Mouse (Mus musculus): ENCODE measurements around the gene Slc35e2. TPM values are rescaled to one million over a fixed set of nuclear protein-coding genes. Genes with fewer than 3 reads are reported as not detected.

Slc35e2 gene
- polyA plus RNA-seq, 1 experiment from 2014 or later, result 6.3 TPM

DNA sequence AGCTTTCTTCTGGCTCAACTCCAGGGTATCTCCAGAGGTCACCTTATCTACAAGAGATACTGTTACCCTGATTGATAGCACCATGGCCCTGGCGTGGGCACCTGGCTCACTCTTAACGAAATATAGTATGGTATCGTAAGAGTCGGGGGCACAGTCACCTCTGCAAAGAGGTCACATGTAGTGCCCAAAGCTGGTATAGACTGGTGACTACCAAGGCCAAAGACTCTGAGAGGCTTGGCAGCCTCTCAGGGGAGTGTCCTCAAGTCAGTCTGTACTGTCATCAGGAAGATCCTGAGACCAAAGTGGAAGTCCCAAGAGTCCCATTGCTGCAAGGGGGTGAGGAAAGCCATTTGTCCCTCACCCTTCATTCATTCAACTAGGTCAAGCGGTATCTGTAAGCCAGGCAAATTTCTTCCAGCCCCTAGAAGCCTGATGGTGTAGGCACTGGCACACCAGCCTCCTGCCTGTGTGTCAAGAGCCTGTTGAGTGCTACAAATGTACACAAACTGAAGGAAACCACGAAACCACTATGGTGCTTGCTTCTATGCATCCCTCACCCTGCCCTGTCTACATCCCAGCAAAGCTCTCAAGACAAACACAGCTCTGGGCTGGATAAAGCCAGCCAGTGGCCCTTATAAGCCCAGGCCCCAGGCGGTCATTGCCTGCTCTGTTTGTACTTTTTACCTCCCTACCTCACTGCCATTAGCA lies 10.1 kb upstream of the Slc35e2 start:
- no peak for ATAC-seq (ENCODE audit: insufficient read depth, low FRiP score)
- H3K9me3 ChIP-seq (replicated peaks; ENCODE audit: control insufficient read depth, low read length), result no peaks in the 10 kb centered on the region
- WGBS, result 73% methylated on average over 7 of the region's 7 CpGs
- H3K27me3 ChIP-seq (ENCODE audit: control insufficient read depth, insufficient read depth, low read length), result no peaks in the 10 kb centered on the region
- no peak overlapping the region for H3K27ac ChIP-seq (ENCODE audit: low read length)
- H3K9ac ChIP-seq (ENCODE audit: low read length), result no peak overlapping the region
- peaks cover 12% of the 10 kb centered on the region; the same call in 1 of the 2 replicates for H3K36me3 ChIP-seq (ENCODE audit: control insufficient read depth, insufficient read depth, low read length)
- no peak overlapping the region for H3K4me2 ChIP-seq (ENCODE audit: low read depth, low read length)
- H3K4me1 ChIP-seq (ENCODE audit: control insufficient read depth, insufficient read depth, low read length), result no peaks in the 10 kb centered on the region
- H3K4me3 ChIP-seq (replicated peaks; ENCODE audit: low read length), result no peak overlapping the region

DNA sequence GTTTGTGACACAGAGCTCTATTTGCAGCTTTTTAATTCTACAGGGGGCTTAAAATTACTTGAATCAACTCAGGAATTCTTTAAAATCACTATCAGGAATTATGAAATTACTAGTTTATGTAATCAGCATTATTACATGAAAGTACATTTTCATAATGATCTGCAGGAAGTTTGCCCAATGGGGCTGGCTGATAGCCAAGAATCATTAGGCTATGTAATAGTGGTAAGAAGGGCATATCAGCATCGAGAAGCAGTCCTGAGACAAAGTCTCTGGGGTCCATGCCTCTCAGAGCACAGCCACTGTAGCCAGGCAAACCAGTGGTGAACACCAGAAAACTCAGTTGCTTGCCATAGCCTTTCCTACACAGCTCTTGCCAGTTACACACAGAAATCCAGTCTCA lies 7.4 kb upstream of the Slc35e2 start:
- Histone ChIP-seq H3K4me3 (replicated peaks; ENCODE audit: low read length) (no peak overlapping the region), H3K4me1 (ENCODE audit: control insufficient read depth, insufficient read depth, low read length) (no peaks in the 10 kb centered on the region), H3K4me2 (ENCODE audit: low read depth, low read length) (no peak overlapping the region), H3K9ac (ENCODE audit: low read length) (no peak overlapping the region), H3K27me3 (ENCODE audit: control insufficient read depth, insufficient read depth, low read length) (no peaks in the 10 kb centered on the region), H3K9me3 (replicated peaks; ENCODE audit: control insufficient read depth, low read length) (no peaks in the 10 kb centered on the region), H3K36me3 (ENCODE audit: control insufficient read depth, insufficient read depth, low read length) (peaks cover 8% of the 10 kb centered on the region; the same call in 1 of the 2 replicates), H3K27ac (ENCODE audit: low read length) (no peak overlapping the region)
- WGBS, result 26% methylated on average over 1 of the region's 1 CpGs
- no peak for ATAC-seq (ENCODE audit: insufficient read depth, low FRiP score)

DNA sequence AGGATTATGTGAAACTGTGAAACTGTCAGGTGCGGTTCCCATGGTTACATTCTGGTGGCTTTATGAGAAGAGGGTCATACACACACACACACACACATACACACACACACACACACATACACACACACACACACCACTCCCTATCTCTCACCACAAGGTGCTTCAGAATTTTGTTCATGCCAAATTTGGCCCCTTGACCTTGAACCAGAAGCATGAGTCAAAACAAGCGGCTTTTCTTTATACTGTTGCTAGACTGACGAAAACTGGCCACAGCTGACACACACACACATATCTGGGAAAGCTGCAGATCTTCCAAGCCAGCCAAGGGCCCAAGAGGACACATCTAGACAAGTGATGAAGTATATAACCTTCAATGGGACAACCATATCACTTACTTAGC lies 5.4 kb upstream of the Slc35e2 start:
- 76% methylated on average over 3 of the region's 3 CpGs for WGBS
- Histone ChIP-seq H3K4me2 (ENCODE audit: low read depth, low read length) (no peak overlapping the region), H3K4me3 (replicated peaks; ENCODE audit: low read length) (no peak overlapping the region), H3K9ac (ENCODE audit: low read length) (no peak overlapping the region), H3K9me3 (replicated peaks; ENCODE audit: control insufficient read depth, low read length) (no peaks in the 10 kb centered on the region), H3K27me3 (ENCODE audit: control insufficient read depth, insufficient read depth, low read length) (no peaks in the 10 kb centered on the region), H3K4me1 (ENCODE audit: control insufficient read depth, insufficient read depth, low read length) (no peaks in the 10 kb centered on the region), H3K36me3 (ENCODE audit: control insufficient read depth, insufficient read depth, low read length) (no peaks in the 10 kb centered on the region), H3K27ac (ENCODE audit: low read length) (no peak overlapping the region)
- ATAC-seq (ENCODE audit: insufficient read depth, low FRiP score), result no peak

DNA sequence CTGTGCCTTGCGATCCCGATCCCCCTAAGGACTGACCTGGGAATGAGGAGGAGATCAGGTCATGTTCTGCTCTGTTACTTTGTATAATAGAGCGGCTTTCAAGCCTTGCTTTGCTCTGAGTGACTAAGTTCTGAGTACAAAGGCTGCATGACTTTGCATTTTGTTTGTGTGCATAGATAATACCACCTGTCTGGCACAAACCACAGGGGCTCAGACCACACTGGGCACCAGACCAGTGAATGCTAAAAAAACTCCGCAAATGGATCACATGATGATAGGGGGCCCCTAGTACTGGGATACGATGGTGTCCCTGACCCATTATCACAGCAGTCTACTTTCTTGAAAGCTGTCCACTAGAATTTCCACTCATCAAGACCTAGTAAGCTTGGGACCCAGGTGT lies 4.6 kb upstream of the Slc35e2 start:
- Histone ChIP-seq H3K36me3 (ENCODE audit: control insufficient read depth, insufficient read depth, low read length) (no peaks in the 10 kb centered on the region), H3K27ac (ENCODE audit: low read length) (no peak overlapping the region), H3K9me3 (replicated peaks; ENCODE audit: control insufficient read depth, low read length) (no peaks in the 10 kb centered on the region), H3K4me1 (ENCODE audit: control insufficient read depth, insufficient read depth, low read length) (no peaks in the 10 kb centered on the region), H3K4me3 (replicated peaks; ENCODE audit: low read length) (no peak overlapping the region), H3K27me3 (ENCODE audit: control insufficient read depth, insufficient read depth, low read length) (no peaks in the 10 kb centered on the region), H3K4me2 (ENCODE audit: low read depth, low read length) (no peak overlapping the region), H3K9ac (ENCODE audit: low read length) (no peak overlapping the region)
- ATAC-seq (ENCODE audit: insufficient read depth, low FRiP score), result no peak
- 80% methylated on average over 5 of the region's 5 CpGs for WGBS

DNA sequence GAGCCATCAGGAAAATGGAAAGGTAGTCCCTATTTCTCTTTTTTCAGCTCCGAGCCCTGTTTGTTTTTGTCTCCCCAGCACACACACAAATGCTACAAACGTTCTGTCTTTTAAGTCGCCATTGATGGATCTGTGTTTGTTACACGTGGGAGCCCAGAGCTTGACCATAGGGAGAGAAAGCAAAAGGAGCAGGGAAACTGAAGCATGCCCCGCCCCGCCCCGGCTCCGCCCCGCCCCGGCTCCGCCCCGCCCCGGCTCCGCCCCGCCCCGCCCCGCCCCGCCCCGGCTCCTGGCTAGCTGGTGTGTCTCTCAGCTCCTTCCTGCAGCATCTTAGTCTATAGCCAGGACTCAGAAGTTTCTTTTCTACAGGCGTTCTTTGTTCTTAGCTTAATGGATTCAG lies 2.7 kb upstream of the Slc35e2 start:
- Histone ChIP-seq H3K4me2 (ENCODE audit: low read depth, low read length) (no peak overlapping the region), H3K4me1 (ENCODE audit: control insufficient read depth, insufficient read depth, low read length) (peaks cover 6% of the 10 kb centered on the region), H3K9ac (ENCODE audit: low read length) (no peak overlapping the region), H3K9me3 (replicated peaks; ENCODE audit: control insufficient read depth, low read length) (no peaks in the 10 kb centered on the region), H3K4me3 (replicated peaks; ENCODE audit: low read length) (no peak overlapping the region), H3K27ac (ENCODE audit: low read length) (no peak overlapping the region), H3K36me3 (ENCODE audit: control insufficient read depth, insufficient read depth, low read length) (no peaks in the 10 kb centered on the region), H3K27me3 (ENCODE audit: control insufficient read depth, insufficient read depth, low read length) (no peaks in the 10 kb centered on the region)
- 13% methylated on average over 20 of the region's 20 CpGs for WGBS
- no peak for ATAC-seq (ENCODE audit: insufficient read depth, low FRiP score)

DNA sequence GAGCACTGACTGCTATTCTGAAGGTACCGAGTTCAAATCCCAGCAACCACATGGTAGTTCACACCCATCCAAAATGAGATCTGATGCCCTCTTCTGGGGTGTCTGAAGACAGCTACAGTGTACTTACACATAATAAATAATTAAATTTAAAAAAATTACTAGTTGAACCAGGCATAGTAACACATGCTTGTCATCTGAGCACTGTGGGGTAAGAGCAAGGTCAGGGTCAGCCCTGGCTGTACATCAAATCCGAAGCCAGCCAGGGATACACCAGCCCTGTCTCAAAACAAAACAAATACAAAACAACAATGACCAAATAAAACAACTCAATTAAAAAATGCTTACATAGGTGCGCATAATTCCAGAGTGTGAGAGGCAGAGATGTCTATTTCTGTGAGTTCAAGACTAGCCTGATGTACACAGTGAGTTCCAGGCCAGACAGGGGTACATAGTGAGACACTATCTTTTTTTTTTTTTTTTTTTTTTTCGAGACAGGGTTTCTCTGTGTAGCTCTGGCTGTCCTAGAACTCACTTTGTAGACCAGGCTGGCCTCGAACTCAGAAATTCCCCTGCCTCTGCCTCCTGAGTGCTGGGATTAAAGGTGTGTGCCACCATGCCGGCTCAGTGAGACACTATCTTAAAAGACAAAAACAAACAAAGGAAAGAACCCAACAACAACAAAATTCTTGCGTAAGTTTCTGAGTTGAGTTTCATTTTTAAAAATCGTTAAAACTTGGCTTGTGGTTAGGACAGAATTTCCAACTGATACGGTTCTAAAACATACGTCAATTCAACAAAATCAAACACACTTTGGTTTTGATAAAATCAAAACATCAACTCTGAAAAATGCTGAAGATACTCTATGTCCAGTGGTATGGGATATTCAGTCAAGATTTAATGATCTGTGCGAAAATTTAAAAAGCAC lies 1.1 kb upstream of the Slc35e2 start:
- H3K27ac ChIP-seq (ENCODE audit: low read length), result no peak overlapping the region
- no peak overlapping the region for H3K9ac ChIP-seq (ENCODE audit: low read length)
- no peaks in the 10 kb centered on the region for H3K27me3 ChIP-seq (ENCODE audit: control insufficient read depth, insufficient read depth, low read length)
- peak overlapping the region; percentile 99 for H3K4me3 ChIP-seq (replicated peaks; ENCODE audit: low read length)
- peaks cover 6% of the 10 kb centered on the region for H3K4me1 ChIP-seq (ENCODE audit: control insufficient read depth, insufficient read depth, low read length)
- 75% methylated on average over 11 of the region's 11 CpGs for WGBS
- peak overlapping the region; percentile 87 for H3K4me2 ChIP-seq (ENCODE audit: low read depth, low read length)
- no peak for ATAC-seq (ENCODE audit: insufficient read depth, low FRiP score)
- H3K9me3 ChIP-seq (replicated peaks; ENCODE audit: control insufficient read depth, low read length), result no peaks in the 10 kb centered on the region
- H3K36me3 ChIP-seq (ENCODE audit: control insufficient read depth, insufficient read depth, low read length), result no peaks in the 10 kb centered on the region

DNA sequence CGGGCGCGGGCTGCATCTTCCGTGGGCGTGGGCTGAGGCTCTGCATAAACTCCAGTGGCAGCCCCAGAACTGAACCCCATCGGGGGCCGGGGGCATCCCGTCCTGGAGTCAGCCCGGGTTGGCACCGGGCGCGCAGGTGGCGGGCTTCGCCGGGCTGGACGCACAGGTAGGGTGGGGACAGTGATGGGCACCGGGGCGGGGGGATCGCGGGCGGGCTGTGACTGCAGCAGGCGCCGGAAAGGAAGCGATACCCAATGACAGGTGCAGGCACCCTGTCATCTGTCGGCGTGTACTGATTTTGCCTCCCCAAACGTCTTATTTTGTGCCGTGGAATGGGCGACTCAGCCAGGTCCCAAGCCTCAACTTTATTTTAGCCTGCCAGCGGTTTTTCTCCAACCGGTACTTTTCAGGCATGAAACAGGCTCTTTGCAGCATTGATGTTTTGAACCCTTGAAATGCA lies 811 bp downstream of the Slc35e2 start:
- Histone ChIP-seq H3K36me3 (ENCODE audit: control insufficient read depth, insufficient read depth, low read length) (no peaks in the 10 kb centered on the region), H3K4me1 (ENCODE audit: control insufficient read depth, insufficient read depth, low read length) (peaks cover 6% of the 10 kb centered on the region), H3K4me2 (ENCODE audit: low read depth, low read length) (peak overlapping the region; percentile 87), H3K27me3 (ENCODE audit: control insufficient read depth, insufficient read depth, low read length) (no peaks in the 10 kb centered on the region), H3K9me3 (replicated peaks; ENCODE audit: control insufficient read depth, low read length) (no peaks in the 10 kb centered on the region), H3K4me3 (replicated peaks; ENCODE audit: low read length) (peak overlapping the region; percentile 99), H3K27ac (ENCODE audit: low read length) (peak overlapping the region; percentile 99), H3K9ac (ENCODE audit: low read length) (peak overlapping the region; percentile 96)
- WGBS, result 1% methylated on average over 31 of the region's 31 CpGs
- ATAC-seq (ENCODE audit: insufficient read depth, low FRiP score), result no peak; the same call in 1 of the 2 replicates

DNA sequence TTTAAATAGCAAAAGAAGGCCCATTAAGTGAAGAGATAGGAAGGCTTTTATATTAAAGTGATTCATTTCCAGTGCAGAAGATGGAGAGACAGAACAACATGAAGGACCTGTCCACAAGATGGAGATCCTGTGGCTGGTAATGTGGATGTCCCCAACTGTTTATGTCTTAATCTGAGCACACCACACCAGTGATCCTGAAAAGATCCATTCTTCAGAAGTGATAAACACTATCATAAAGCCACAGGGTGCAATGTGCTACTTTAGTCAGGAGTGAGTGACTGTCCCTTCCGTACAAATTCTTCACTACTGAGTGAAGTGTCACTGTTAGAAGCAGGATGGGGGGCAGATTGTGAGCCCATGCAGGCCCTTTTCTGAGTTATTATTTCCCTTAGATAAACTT lies 1.5 kb downstream of the Slc35e2 start:
- peak overlapping the region; percentile 96; the same call in 1 of the 2 replicates for H3K9ac ChIP-seq (ENCODE audit: low read length)
- WGBS, result 92% methylated on average over 1 of the region's 1 CpGs

DNA sequence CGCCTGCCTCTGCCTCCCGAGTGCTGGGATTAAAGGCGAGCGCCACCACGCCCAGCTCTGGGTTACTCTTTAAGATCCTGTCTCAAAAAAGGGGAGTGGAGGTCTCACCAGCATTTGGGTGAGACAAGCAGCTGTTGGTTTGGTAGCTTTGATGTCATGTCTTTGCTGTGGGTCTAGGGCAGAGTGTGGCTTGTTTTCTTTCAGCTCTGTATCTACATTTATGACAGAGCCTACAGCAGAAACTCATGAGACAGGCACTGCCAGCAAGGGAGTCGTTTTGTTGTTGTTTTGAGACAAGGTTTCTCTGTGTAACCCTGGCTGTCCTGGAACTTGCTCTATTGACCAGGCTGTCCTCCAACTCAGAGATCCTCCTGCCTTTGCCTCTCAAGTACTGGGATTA lies 2.6 kb downstream of the Slc35e2 start:
- Histone ChIP-seq H3K9ac (ENCODE audit: low read length) (no peak overlapping the region), H3K4me3 (replicated peaks; ENCODE audit: low read length) (no peak overlapping the region), H3K27ac (ENCODE audit: low read length) (no peak overlapping the region), H3K4me2 (ENCODE audit: low read depth, low read length) (no peak overlapping the region), H3K36me3 (ENCODE audit: control insufficient read depth, insufficient read depth, low read length) (no peaks in the 10 kb centered on the region), H3K27me3 (ENCODE audit: control insufficient read depth, insufficient read depth, low read length) (no peaks in the 10 kb centered on the region), H3K9me3 (replicated peaks; ENCODE audit: control insufficient read depth, low read length) (no peaks in the 10 kb centered on the region), H3K4me1 (ENCODE audit: control insufficient read depth, insufficient read depth, low read length) (peaks cover 6% of the 10 kb centered on the region)
- ATAC-seq (ENCODE audit: insufficient read depth, low FRiP score), result no peak
- WGBS, result 94% methylated on average over 6 of the region's 6 CpGs

More for the DNA sequence above, 1.5 kb downstream of the Slc35e2 start:
- Histone ChIP-seq H3K4me1 (ENCODE audit: control insufficient read depth, insufficient read depth, low read length) (peaks cover 6% of the 10 kb centered on the region), H3K27me3 (ENCODE audit: control insufficient read depth, insufficient read depth, low read length) (no peaks in the 10 kb centered on the region), H3K4me3 (replicated peaks; ENCODE audit: low read length) (peak overlapping the region; percentile 99; the same call in 1 of the 2 replicates), H3K4me2 (ENCODE audit: low read depth, low read length) (peak overlapping the region; percentile 87), H3K36me3 (ENCODE audit: control insufficient read depth, insufficient read depth, low read length) (no peaks in the 10 kb centered on the region), H3K27ac (ENCODE audit: low read length) (no peak overlapping the region), H3K9me3 (replicated peaks; ENCODE audit: control insufficient read depth, low read length) (no peaks in the 10 kb centered on the region)
- no peak for ATAC-seq (ENCODE audit: insufficient read depth, low FRiP score)

Measured in stomach, embryonic 16.5 days (tissue).